Mouse (Mus musculus): ENCODE results near the gene Dnmt3b.
"Not testable (repeated sequence)": the region's sequence is repeated elsewhere in the genome, so short reads cannot be mapped to it uniquely, and the experiment has no call there.

DNA sequence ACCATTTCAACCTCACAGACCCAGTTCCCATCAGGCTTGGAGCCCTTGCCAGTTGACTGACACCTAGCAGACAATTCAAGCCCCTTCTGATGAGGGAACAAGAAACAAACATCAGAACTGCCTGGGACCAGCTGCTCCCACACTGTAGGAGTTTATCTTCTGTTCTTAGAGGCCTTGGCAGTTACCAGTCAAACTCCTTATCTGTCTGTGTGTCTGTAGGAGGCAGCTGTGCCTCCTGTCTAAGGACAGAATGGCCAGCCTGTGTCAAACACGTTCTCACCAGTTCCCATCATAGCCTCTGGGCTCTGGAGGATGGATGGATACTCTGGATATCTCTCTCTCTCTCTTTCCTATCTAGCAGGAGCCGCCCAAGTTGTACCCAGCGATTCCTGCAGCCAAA is 68.6 kb downstream of the Dnmt3b start:
- TF ChIP-seq GATA1, TAL1 (IDR thresholded peaks at IDR 0.05; ENCODE audit: low read length): not testable (repeated sequence)

All from erythroblast, embryonic 14.5 days (primary cell).